Comparison of ENCODE assay signal across 17 mouse cellular contexts in the genomic region with DNA sequence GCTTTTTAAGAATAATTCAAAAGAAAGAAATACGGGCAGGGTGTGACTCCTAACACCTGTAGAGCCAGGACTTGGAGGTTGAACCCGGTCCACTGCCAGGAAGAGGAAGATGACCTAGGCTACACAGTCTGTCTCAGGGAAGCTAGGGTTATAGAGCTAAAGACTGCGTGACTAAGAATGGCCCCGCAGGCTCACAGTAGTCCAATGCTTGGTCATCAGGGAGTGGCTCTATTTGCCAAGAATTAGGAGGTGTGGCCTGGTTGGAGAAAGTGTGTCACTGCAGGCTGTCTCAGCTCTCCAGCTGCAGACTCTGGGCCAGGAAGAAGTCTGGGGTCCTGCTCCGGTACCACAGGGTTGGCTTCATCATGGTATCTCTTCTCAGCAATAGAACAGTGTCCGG. TPM values are rescaled to one million over a fixed set of nuclear protein-coding genes. Genes with fewer than 3 reads are reported as not detected.
"Had no signal": no experiment of that assay in that cellular context is flagged by ENCODE, and none has a peak within 500 bp of the region (broad histone marks: within the 10 kb centered on the region; RNA-seq: fewer than 3 reads in every experiment).

No protein-coding gene starts in this region.

- H3K4me3 ChIP-seq: kidney, embryonic 15.5 days; limb, embryonic 12.5 days; liver, embryonic 13.5 days; lung, embryonic 15.5 days; midbrain, embryonic 12.5 days; neural tube, embryonic 13.5 days; stomach, embryonic 15.5 days had no signal

- DNase-seq: kidney, postnatal 14 days; layer of hippocampus, postnatal 36 days; liver; liver, embryonic 13.5 days; liver, postnatal 0 days; lung, postnatal 14 days; retina, postnatal 1 day; right cerebral cortex, postnatal 4 days; thymus, postnatal 36 days had no signal

- ATAC-seq: liver, postnatal 0 days; midbrain, embryonic 16.5 days had no signal

- H3K4me1 ChIP-seq: kidney, embryonic 15.5 days; limb, embryonic 12.5 days; lung, embryonic 15.5 days; midbrain, embryonic 12.5 days; stomach, embryonic 15.5 days had no signal

- H3K27me3 ChIP-seq: kidney, embryonic 15.5 days; limb, embryonic 12.5 days; liver, embryonic 13.5 days; lung, embryonic 15.5 days; midbrain, embryonic 12.5 days; neural tube, embryonic 13.5 days; stomach, embryonic 15.5 days had no signal

- H3K9me3 ChIP-seq: kidney, embryonic 15.5 days; limb, embryonic 12.5 days; lung, embryonic 15.5 days; midbrain, embryonic 12.5 days; neural tube, embryonic 13.5 days; stomach, embryonic 15.5 days had no signal

- H3K36me3 ChIP-seq: kidney, embryonic 15.5 days; limb, embryonic 12.5 days; liver, embryonic 13.5 days; lung, embryonic 15.5 days; midbrain, embryonic 12.5 days; neural tube, embryonic 13.5 days; stomach, embryonic 15.5 days had no signal

- H3K9ac ChIP-seq: kidney, embryonic 15.5 days; limb, embryonic 12.5 days; liver, embryonic 13.5 days; liver, postnatal 0 days; lung, embryonic 15.5 days; midbrain, embryonic 12.5 days; neural tube, embryonic 13.5 days; stomach, embryonic 15.5 days had no signal

- H3K27ac ChIP-seq: kidney, embryonic 15.5 days; limb, embryonic 12.5 days; liver, embryonic 13.5 days; lung, embryonic 15.5 days; midbrain, embryonic 12.5 days; neural tube, embryonic 13.5 days; stomach, embryonic 15.5 days had no signal

- H3K4me2 ChIP-seq: kidney, embryonic 15.5 days; limb, embryonic 12.5 days; liver, embryonic 13.5 days; lung, embryonic 15.5 days; midbrain, embryonic 12.5 days; neural tube, embryonic 13.5 days; stomach, embryonic 15.5 days had no signal

RNA-seq across cellular contexts. Expression of a gene that starts 32.9 kb away (rescaled TPM):
- polyA plus RNA-seq: spleen, adult 2 months had no signal
